Mouse (Mus musculus) heart, adult 9 months (tissue): ENCODE measurements around the gene Fgl2.

Experiments
- DNase-seq, 2 experiments: peaks; one replicate each; pipeline ENCODE4 v3.0.0; 2022; ENCODE audit warnings: low spot score in 2 of 2

The Fgl2 gene

GRCm38 (mm10) chr5:21383392-21384251, 11.2 kb downstream of the Fgl2 start:
- peak in 1 of 2 experiments; percentile 28 for DNase-seq

GRCm38 (mm10) chr5:21384252-21384960, 12.0 kb downstream of the Fgl2 start:
- DNase-seq, result no peak

- DNase-seq, result no peak
These were observed 12.5 kb downstream of the Fgl2 start for GRCm38 (mm10) chr5:21384976-21385375.

- DNase-seq, result no peak
These were observed 14.0 kb downstream of the Fgl2 start for GRCm38 (mm10) chr5:21386432-21386831.

GRCm38 (mm10) chr5:21387340-21387739, 14.9 kb downstream of the Fgl2 start:
- DNase-seq, result no peak

- no peak for DNase-seq
These were observed 16.4 kb downstream of the Fgl2 start for GRCm38 (mm10) chr5:21388855-21389254.

- DNase-seq, result no peak
These were observed 19.4 kb downstream of the Fgl2 start for GRCm38 (mm10) chr5:21391616-21392384.

GRCm38 (mm10) chr5:21394562-21394961, 22.1 kb downstream of the Fgl2 start:
- no peak for DNase-seq

GRCm38 (mm10) chr5:21395205-21395840, 22.9 kb downstream of the Fgl2 start:
- DNase-seq, result no peak

GRCm38 (mm10) chr5:21411261-21411666, 38.8 kb downstream of the Fgl2 start:
- DNase-seq, result peak; percentile 15 to 60

GRCm38 (mm10) chr5:21412056-21412455, 39.6 kb downstream of the Fgl2 start:
- DNase-seq, result no peak

GRCm38 (mm10) chr5:21413322-21413721, 40.9 kb downstream of the Fgl2 start:
- no peak for DNase-seq

- no peak for DNase-seq
These were observed 41.8 kb downstream of the Fgl2 start for GRCm38 (mm10) chr5:21414116-21414820.

GRCm38 (mm10) chr5:21418613-21419012, 46.2 kb downstream of the Fgl2 start:
- no peak for DNase-seq

GRCm38 (mm10) chr5:21420609-21421008, 48.2 kb downstream of the Fgl2 start:
- DNase-seq, result peak in 1 of 2 experiments; percentile 40

- peak; percentile 98 for DNase-seq
These were observed 52.5 kb downstream of the Fgl2 start, which contains the start of the genes Ccdc146 and Fam185a for GRCm38 (mm10) chr5:21424614-21425602. Ccdc146 (minus strand) TSS chr5:21424677. Fam185a (plus strand) TSS chr5:21424958.

GRCm38 (mm10) chr5:21426666-21427065, 54.2 kb downstream of the Fgl2 start:
- no peak for DNase-seq
